ENCODE assay signal across 12 mouse cellular contexts in the genomic region with DNA sequence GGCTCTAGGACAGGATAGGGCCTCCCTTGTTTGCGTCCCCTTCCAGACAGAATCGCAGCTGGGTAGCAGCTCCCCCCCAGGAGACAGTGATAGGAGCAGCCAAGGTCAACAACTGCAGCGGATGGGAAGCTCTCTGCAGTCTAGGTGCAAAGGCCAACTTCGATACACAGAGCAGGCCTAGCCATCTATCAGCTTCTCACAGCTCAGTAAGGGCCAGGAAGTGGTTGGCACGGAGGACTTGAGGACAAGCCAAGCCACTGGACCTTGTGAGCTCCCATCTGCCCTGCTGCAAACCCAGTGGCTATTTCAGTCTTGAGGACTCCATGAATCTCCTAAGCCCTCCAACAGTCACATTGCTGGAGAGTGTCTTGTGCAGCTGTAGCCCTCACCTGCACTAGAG. TPM values are rescaled to one million over a fixed set of nuclear protein-coding genes. Genes with fewer than 3 reads are reported as not detected.
DNase-seq lines count a peak whose midpoint lies in the region; ATAC-seq lines count a peak whose summit lies in the region.
"Had no signal": no experiment of that assay in that cellular context is flagged by ENCODE, and none has a peak within 500 bp of the region (broad histone marks: within the 10 kb centered on the region; RNA-seq: fewer than 3 reads in every experiment).

No protein-coding gene starts in this region.

- H3K4me3 ChIP-seq in heart, embryonic 10.5 days = no peak overlapping the region
- no peak overlapping the region for H3K4me3 ChIP-seq in liver, embryonic 11.5 days (ENCODE audit: low read depth, low read length)
- no peak overlapping the region for H3K4me3 ChIP-seq in hindbrain, embryonic 14.5 days (replicated peaks; ENCODE audit: low read length)
- H3K4me3 ChIP-seq: megakaryocyte, embryonic 14.5 days had no signal

- no peak overlapping the region for H3K4me2 ChIP-seq in liver, embryonic 11.5 days
- no peak overlapping the region for H3K4me2 ChIP-seq in hindbrain, embryonic 14.5 days (replicated peaks)

- DNase-seq in kidney, adult 11 months = peak; percentile 85
- DNase-seq in kidney, postnatal 4 days = no peak
- peak; percentile 24 for DNase-seq in brain, adult 2 months (ENCODE audit: low read depth, low spot score)
- no peak for DNase-seq in heart, embryonic 10.5 days (ENCODE audit: low spot score)
- no peak for DNase-seq in liver, embryonic 11.5 days (ENCODE audit: low spot score)
- no peak for DNase-seq in embryo, embryonic 10 days (ENCODE audit: low spot score)
- DNase-seq in hindbrain, embryonic 14.5 days (ENCODE audit: low spot score) = no peak
- DNase-seq: adrenal gland, postnatal 10 days; thymus, postnatal 14 days had no signal

- no peaks in the 10 kb centered on the region for H3K27me3 ChIP-seq in heart, embryonic 10.5 days (ENCODE audit: insufficient read depth, poor library complexity, severe bottlenecking)
- H3K27me3 ChIP-seq in liver, embryonic 11.5 days (replicated peaks; ENCODE audit: control insufficient read depth, insufficient read depth, low read length) = no peaks in the 10 kb centered on the region
- H3K27me3 ChIP-seq in hindbrain, embryonic 14.5 days (ENCODE audit: control insufficient read depth, insufficient read depth, low read length) = no peaks in the 10 kb centered on the region
- H3K27me3 ChIP-seq: megakaryocyte, embryonic 14.5 days had no signal

- H3K4me1 ChIP-seq in heart, embryonic 10.5 days = peaks cover 13% of the 10 kb centered on the region; the same call in 1 of the 2 replicates
- H3K4me1 ChIP-seq in liver, embryonic 11.5 days (replicated peaks; ENCODE audit: control insufficient read depth, insufficient read depth, low read length) = 0 out of 2 replicates have a peak, but pooled peaks cover 8% of the 10 kb centered on the region
- peaks cover 1% of the 10 kb centered on the region for H3K4me1 ChIP-seq in hindbrain, embryonic 14.5 days (replicated peaks; ENCODE audit: control insufficient read depth, insufficient read depth, low read length)

- ATAC-seq in liver, embryonic 11.5 days (replicated peaks; ENCODE audit: low FRiP score) = peak; percentile 25; the same call in 1 of the 2 replicates
- ATAC-seq in erythroblast, adult 5-6 weeks (replicated peaks; ENCODE audit: low FRiP score, poor library complexity, severe bottlenecking) = no peak
- ATAC-seq in hindbrain, embryonic 14.5 days (ENCODE audit: low FRiP score) = no peak

- H3K9ac ChIP-seq in liver, embryonic 11.5 days (ENCODE audit: low read depth, low read length) = no peak overlapping the region
- no peak overlapping the region for H3K9ac ChIP-seq in hindbrain, embryonic 14.5 days

- no peaks in the 10 kb centered on the region for H3K9me3 ChIP-seq in heart, embryonic 10.5 days
- no peaks in the 10 kb centered on the region for H3K9me3 ChIP-seq in liver, embryonic 11.5 days (ENCODE audit: control insufficient read depth, low read length)
- H3K9me3 ChIP-seq in hindbrain, embryonic 14.5 days (ENCODE audit: control insufficient read depth, low read length) = no peaks in the 10 kb centered on the region
- H3K9me3 ChIP-seq: megakaryocyte, embryonic 14.5 days had no signal

- peak overlapping the region; percentile 16; the same call in 1 of the 2 replicates for H3K27ac ChIP-seq in heart, embryonic 10.5 days
- H3K27ac ChIP-seq in liver, embryonic 11.5 days (ENCODE audit: low read depth, low read length) = no peak overlapping the region
- no peak overlapping the region for H3K27ac ChIP-seq in hindbrain, embryonic 14.5 days
- H3K27ac ChIP-seq: kidney, postnatal 0 days had no signal

- WGBS in heart, embryonic 10.5 days = 76% methylated on average over 5 of the region's 5 CpGs
- 70% methylated on average over 5 of the region's 5 CpGs for WGBS in liver, embryonic 11.5 days
- WGBS in hindbrain, embryonic 14.5 days = 86% methylated on average over 5 of the region's 5 CpGs

- peaks cover 86% of the 10 kb centered on the region for H3K36me3 ChIP-seq in heart, embryonic 10.5 days
- peaks cover 58% of the 10 kb centered on the region for H3K36me3 ChIP-seq in liver, embryonic 11.5 days (ENCODE audit: control insufficient read depth, insufficient read depth, low read length)
- peaks cover 77% of the 10 kb centered on the region for H3K36me3 ChIP-seq in hindbrain, embryonic 14.5 days (replicated peaks; ENCODE audit: control insufficient read depth, insufficient read depth)

RNA-seq across cellular contexts. Expression of a gene that starts 9.4 kb away (rescaled TPM):
- 20.5 and 22.7 TPM in 2 replicates for polyA plus RNA-seq in heart, embryonic 10.5 days (2016; fragmentation: Nextera tagmentation; extraction: Ambion mirVana)
- polyA plus RNA-seq in liver, embryonic 11.5 days (2014; fragmentation: Nextera tagmentation; extraction: Ambion mirVana) = 17.7 and 19.2 TPM in 2 replicates
- total RNA-seq in erythroblast, adult 5-6 weeks (2015; ENCODE audit: low replicate concordance) = 4.0 and 4.6 TPM in 2 replicates
- total RNA-seq in erythroblast, adult 5-6 weeks (2017; ENCODE audit: low replicate concordance) = 2.5 and 4.5 TPM in 2 replicates
- 22.1 and 23.0 TPM in 2 replicates for polyA plus RNA-seq in hindbrain, embryonic 14.5 days (2014; fragmentation: Nextera tagmentation; extraction: Ambion mirVana)

RNA-seq across cellular contexts. Expression of a gene that starts 10.5 kb away (rescaled TPM):
- polyA plus RNA-seq in heart, embryonic 10.5 days (2016; fragmentation: Nextera tagmentation; extraction: Ambion mirVana) = 153 and 171 TPM in 2 replicates
- 147 and 150 TPM in 2 replicates for polyA plus RNA-seq in liver, embryonic 11.5 days (2014; fragmentation: Nextera tagmentation; extraction: Ambion mirVana)
- total RNA-seq in erythroblast, adult 5-6 weeks (2015; ENCODE audit: low replicate concordance) = 6.5 TPM in 2 replicates
- 12.1 and 24.0 TPM in 2 replicates for total RNA-seq in erythroblast, adult 5-6 weeks (2017; ENCODE audit: low replicate concordance)
- 76.8 and 81.6 TPM in 2 replicates for polyA plus RNA-seq in hindbrain, embryonic 14.5 days (2014; fragmentation: Nextera tagmentation; extraction: Ambion mirVana)

RNA-seq across cellular contexts. Expression of a gene that starts 10.5 kb away (rescaled TPM):
- 94.7 and 113 TPM in 2 replicates for polyA plus RNA-seq in heart, embryonic 10.5 days (2016; fragmentation: Nextera tagmentation; extraction: Ambion mirVana)
- 94.4 and 95.7 TPM in 2 replicates for polyA plus RNA-seq in liver, embryonic 11.5 days (2014; fragmentation: Nextera tagmentation; extraction: Ambion mirVana)
- 17.8 and 25.0 TPM in 2 replicates for total RNA-seq in erythroblast, adult 5-6 weeks (2015; ENCODE audit: low replicate concordance)
- total RNA-seq in erythroblast, adult 5-6 weeks (2017; ENCODE audit: low replicate concordance) = 17.3 and 19.2 TPM in 2 replicates
- polyA plus RNA-seq in hindbrain, embryonic 14.5 days (2014; fragmentation: Nextera tagmentation; extraction: Ambion mirVana) = 134 and 141 TPM in 2 replicates

RNA-seq across cellular contexts. Expression of a gene that starts 19.2 kb away (rescaled TPM):
- 27.1 and 31.7 TPM in 2 replicates for polyA plus RNA-seq in heart, embryonic 10.5 days (2016; fragmentation: Nextera tagmentation; extraction: Ambion mirVana)
- polyA plus RNA-seq in liver, embryonic 11.5 days (2014; fragmentation: Nextera tagmentation; extraction: Ambion mirVana) = 36.4 and 41.6 TPM in 2 replicates
- total RNA-seq in erythroblast, adult 5-6 weeks (2015; ENCODE audit: low replicate concordance) = 2.9 and 12.3 TPM in 2 replicates
- total RNA-seq in erythroblast, adult 5-6 weeks (2017; ENCODE audit: low replicate concordance) = 0.85 and 7.4 TPM in 2 replicates
- 25.4 and 29.3 TPM in 2 replicates for polyA plus RNA-seq in hindbrain, embryonic 14.5 days (2014; fragmentation: Nextera tagmentation; extraction: Ambion mirVana)

RNA-seq across cellular contexts. Expression of a gene that starts 38.9 kb away (rescaled TPM):
- polyA plus RNA-seq in heart, embryonic 10.5 days (2016; fragmentation: Nextera tagmentation; extraction: Ambion mirVana) = 0.31 and 0.62 TPM in 2 replicates
- 1.1 and 1.7 TPM in 2 replicates for polyA plus RNA-seq in liver, embryonic 11.5 days (2014; fragmentation: Nextera tagmentation; extraction: Ambion mirVana)
- 5.9 and 11.9 TPM in 2 replicates for total RNA-seq in erythroblast, adult 5-6 weeks (2015; ENCODE audit: low replicate concordance)
- 20.4 and 32.5 TPM in 2 replicates for total RNA-seq in erythroblast, adult 5-6 weeks (2017; ENCODE audit: low replicate concordance)
- polyA plus RNA-seq in hindbrain, embryonic 14.5 days (2014; fragmentation: Nextera tagmentation; extraction: Ambion mirVana) = 1.9 and 2.1 TPM in 2 replicates

Comparison
In these comparisons a context has a peak if more than half of its experiments do, and no peak if none do; other contexts are left out.
1. DNase-seq: peak in kidney, adult 11 months (single experiment) and brain, adult 2 months (single experiment); none in kidney, postnatal 4 days (0 of 2), heart, embryonic 10.5 days (single experiment), liver, embryonic 11.5 days (single experiment), embryo, embryonic 10 days (single experiment) and hindbrain, embryonic 14.5 days (single experiment).